Mouse (Mus musculus) spleen, adult 2 months (tissue): ENCODE results near the gene Gm20388. TPM values are rescaled to one million over a fixed set of nuclear protein-coding genes. Genes with fewer than 3 reads are reported as not detected.

Source experiments
- DNase-seq, 2 experiments: peaks; one replicate each; pipeline versions ENCODE4 v3.0.0 to v3.0.0-alpha.2; 2012 to 2021; ENCODE audit warnings: low spot score in 2 of 2, low read depth in 1 of 2
- H3K27ac ChIP-seq: fragments of 200-500 bp; 2 replicates; pipeline ENCODE4 v1.5.1; 2012; ENCODE audit warnings: low read length, inconsistent platforms; ENCODE audit not compliant: insufficient read depth
- H3K27me3 ChIP-seq: fragments of 200-500 bp; 2 replicates; pipeline ENCODE4 v1.6.1; 2012; ENCODE audit warnings: mild to moderate bottlenecking, moderate library complexity, low read length, inconsistent platforms; ENCODE audit not compliant: control insufficient read depth, insufficient read depth
- H3K36me3 ChIP-seq: fragments of 200-500 bp; 2 replicates; pipeline ENCODE4 v1.6.1; 2012; ENCODE audit warnings: mild to moderate bottlenecking, low read length, inconsistent platforms; ENCODE audit not compliant: control insufficient read depth, insufficient read depth
- H3K4me1 ChIP-seq: fragments of 200-500 bp; 2 replicates; pipeline ENCODE4 v1.6.1; 2011; ENCODE audit warnings: inconsistent platforms; ENCODE audit not compliant: control insufficient read depth, insufficient read depth, insufficient read length
- H3K4me3 ChIP-seq: fragments of 200-500 bp; 2 replicates; pipeline ENCODE4 v1.5.1; 2011; ENCODE audit warnings: mild to moderate bottlenecking, inconsistent platforms; ENCODE audit not compliant: insufficient read depth, insufficient read length; ENCODE audit errors: extremely low read depth
- CTCF ChIP-seq: fragments of 200-500 bp; IDR thresholded peaks from 2 replicates; pipeline ENCODE4 v1.5.1; 2011; ENCODE audit warnings: mild to moderate bottlenecking, inconsistent platforms; ENCODE audit not compliant: insufficient read depth, insufficient read length, insufficient replicate concordance; ENCODE audit errors: extremely low read depth
- POLR2A ChIP-seq: fragments of 200-500 bp; IDR thresholded peaks from 2 replicates; pipeline ENCODE4 v1.6.1; 2011; ENCODE audit warnings: low read depth, low read length, inconsistent platforms
- WGBS: fragments of 180-500 bp; shearing (Covaris S2); methylation state at CpG from one replicate; pipeline ENCODE4 v1.1.7; 2018; 5-methylcytosine and 5-hydroxymethylcytosine counted together
- polyA plus RNA-seq: library from polyadenylated mRNA; depleted of rRNA; stranded (reverse); fragments of >200 nt; gene quantifications from 2 replicates; pipeline ENCODE4 v1.2.3, GENCODE M21; 2012

The Gm20388 gene
- polyA plus RNA-seq, 1 experiment, result 26.1 TPM

DNA sequence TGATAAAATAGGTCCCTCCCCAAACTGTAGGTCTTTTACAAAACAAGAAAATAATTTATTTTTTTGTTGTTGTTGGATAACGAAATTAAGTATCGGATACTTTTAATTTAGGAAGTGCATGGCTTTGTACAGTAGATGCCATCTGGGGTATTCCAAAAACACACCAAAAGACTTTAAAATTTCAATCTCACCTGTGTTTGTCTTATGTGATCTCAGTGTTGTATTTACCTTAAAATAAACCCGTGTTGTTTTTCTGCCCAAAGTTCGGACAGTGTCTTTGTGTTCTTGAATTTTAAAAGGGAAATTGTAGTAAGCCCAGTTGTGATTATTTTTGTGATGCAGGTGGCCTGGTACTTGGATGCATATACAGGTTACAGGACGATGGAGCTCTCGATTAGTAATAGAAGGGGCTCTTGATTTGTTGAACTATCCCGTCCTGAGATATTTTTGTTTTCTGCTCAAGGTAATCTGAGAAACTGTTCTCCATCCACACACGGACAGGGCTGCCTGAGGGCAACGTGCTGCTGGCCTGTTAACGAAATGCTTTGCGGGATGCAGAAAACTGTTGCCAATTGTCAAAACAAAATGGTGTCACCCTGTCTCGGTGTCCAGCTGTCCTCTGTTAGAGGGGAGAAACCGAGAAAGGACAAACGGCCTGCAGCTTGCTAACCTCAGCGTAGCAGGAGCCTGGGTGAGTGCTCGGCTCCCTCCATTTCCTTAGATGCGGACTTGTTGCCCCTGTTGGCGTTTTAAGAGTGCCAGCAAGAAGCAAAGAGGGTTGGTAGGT lies 1208.2 kb downstream of the Gm20388 start:
- peaks cover 42% of the 10 kb centered on the region for H3K27me3 ChIP-seq
- peaks cover 11% of the 10 kb centered on the region; the same call in 1 of the 2 replicates for H3K4me1 ChIP-seq
- H3K27ac ChIP-seq, result no peak overlapping the region
- H3K4me3 ChIP-seq, result no peak overlapping the region
- TF ChIP-seq POLR2A (no peak), CTCF (no peak)
- DNase-seq, result no peak
- WGBS, result 19% methylated on average over 18 of the region's 18 CpGs
- H3K36me3 ChIP-seq, result no peaks in the 10 kb centered on the region

DNA sequence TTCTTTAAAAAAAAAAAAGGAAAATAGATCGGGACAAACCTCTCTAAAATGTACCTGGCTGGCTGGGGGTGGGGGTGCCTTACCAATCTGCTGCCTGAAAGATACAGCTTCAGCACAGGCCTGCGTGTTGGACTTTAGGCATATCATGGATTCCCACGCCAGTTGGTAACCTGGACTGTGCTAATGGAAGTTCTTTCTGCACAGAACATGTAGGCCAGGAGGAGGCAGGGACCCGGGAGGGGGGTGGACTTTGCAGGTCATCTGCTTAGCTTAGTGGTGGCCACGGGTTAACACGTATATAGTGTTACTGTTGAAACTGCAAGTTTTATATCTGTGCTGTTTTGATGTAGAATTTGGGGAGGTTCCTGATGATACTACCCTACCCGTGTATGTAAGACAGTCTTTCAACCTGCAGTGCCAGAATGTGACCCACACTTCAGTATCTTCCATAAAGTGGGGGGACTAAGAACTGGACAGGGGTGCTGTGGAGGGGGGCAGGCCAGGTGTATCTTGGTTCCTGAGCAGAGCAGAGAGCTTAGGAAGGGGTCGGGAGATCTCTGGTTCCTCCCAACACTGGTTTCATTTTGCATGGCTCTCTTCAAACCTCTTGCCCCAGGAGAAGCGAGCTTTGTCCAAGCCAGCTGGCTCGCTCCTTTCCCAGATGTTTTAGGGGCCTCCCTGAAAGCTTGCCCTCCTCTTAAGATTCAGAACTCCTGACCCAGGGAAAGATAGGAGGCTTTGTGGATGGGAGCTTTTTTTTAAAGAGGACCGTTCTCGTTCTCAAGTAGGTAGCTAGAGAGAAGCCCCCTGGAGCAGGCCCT lies 1209.2 kb downstream of the Gm20388 start:
- no peak for TF ChIP-seq POLR2A
- no peak for TF ChIP-seq CTCF
- H3K4me3 ChIP-seq, result no peak overlapping the region
- H3K27me3 ChIP-seq, result peaks cover 39% of the 10 kb centered on the region
- H3K36me3 ChIP-seq, result no peaks in the 10 kb centered on the region
- DNase-seq, result no peak
- 50% methylated on average over 12 of the region's 12 CpGs for WGBS
- H3K4me1 ChIP-seq, result peaks cover 11% of the 10 kb centered on the region; the same call in 1 of the 2 replicates
- no peak overlapping the region for H3K27ac ChIP-seq

DNA sequence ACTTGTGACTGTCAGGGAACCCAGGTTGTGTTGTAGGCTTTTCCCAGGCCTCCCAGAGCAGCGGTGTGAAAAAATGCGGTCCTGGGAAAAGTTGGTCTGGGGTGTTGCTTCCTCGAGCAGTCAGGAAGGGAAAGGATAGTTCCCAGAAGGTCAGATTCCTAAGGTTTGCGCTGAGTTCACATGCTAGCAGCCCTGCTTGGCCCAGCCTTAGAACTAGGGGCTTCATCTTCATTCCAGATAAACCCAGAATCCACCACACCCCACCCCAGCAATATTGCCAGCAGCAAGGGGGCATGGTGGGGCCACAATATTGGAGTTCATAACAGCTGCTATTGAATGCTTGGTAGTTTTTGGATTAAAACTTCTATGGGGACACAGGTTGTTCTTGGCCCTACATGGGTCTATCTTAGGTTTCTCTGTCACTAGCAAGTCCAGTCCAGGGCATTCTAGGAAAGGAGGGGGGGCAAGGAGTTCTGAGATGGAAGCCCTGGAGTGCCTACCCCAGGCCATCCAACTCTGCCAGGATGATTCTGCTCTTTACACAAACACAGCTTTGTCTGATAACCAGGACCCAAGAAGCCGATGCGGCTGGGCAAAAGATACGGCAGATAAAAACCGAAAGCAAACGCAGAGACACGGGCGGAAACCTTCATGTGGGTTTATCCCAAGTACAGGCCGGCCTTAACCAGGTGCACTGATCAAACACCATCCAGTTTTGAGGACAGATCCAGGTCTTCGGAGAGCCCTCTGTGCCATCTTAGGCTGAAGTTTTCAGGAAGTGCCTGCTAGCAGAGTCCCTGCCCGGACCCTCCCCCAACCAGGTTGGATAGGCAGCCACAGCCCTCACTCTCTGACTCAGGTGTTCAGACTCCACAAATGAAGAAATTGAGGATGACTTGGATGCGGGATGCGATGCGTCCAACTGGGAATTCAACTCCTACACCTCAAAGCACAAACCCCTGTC lies 1210.1 kb downstream of the Gm20388 start:
- peaks cover 11% of the 10 kb centered on the region; the same call in 1 of the 2 replicates for H3K4me1 ChIP-seq
- no peak overlapping the region for H3K27ac ChIP-seq
- DNase-seq, result no peak
- TF ChIP-seq POLR2A (no peak), CTCF (no peak)
- H3K27me3 ChIP-seq, result peaks cover 37% of the 10 kb centered on the region
- peak overlapping the region; percentile 17; the same call in 1 of the 2 replicates for H3K4me3 ChIP-seq
- H3K36me3 ChIP-seq, result no peaks in the 10 kb centered on the region
- WGBS, result 31% methylated on average over 17 of the region's 17 CpGs

DNA sequence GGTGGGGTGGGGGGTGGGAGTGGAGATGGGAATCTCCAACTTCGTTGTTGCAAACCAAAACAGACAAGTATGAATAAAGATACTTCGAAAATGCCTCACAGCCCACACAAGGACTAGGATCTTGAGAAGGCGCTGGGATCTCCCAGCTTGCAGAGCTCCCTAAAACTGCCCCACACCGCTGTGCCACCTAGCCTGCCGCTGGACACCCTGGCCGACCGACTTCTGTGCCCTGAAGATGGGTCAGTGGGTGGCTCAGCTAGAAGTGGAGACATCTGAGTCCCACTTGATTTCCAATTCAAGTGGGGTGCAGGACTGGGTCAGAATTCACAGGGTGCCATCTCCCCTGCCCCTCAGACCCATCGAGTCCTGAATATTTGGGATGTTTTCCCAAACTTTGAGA lies 1211.1 kb downstream of the Gm20388 start:
- no peak for DNase-seq
- Histone ChIP-seq H3K4me3 (no peak overlapping the region), H3K4me1 (peaks cover 5% of the 10 kb centered on the region; the same call in 1 of the 2 replicates), H3K36me3 (no peaks in the 10 kb centered on the region), H3K27ac (no peak overlapping the region), H3K27me3 (peaks cover 35% of the 10 kb centered on the region)
- no peak for TF ChIP-seq CTCF
- no peak for TF ChIP-seq POLR2A
- WGBS, result 62% methylated on average over 8 of the region's 8 CpGs

DNA sequence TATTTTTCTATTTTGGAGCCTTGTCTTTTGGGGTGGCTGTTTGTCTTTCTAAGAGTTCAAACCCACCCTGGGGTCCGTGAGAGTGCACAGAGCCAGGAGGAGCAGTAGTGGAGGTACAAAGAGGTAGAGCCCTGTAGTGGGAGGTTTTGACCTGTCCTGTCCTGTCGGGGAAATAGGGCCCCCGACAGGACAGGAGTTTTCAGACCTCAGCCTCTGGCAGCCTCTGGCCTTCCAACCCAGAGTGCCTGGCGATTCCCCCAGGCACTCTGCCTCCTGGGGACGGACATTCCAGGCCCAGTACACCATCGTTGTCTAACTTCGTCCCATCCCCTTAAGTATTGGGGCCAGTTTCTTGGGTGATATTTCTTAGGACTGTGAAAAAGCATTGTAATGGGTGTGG lies 1211.7 kb downstream of the Gm20388 start:
- H3K27ac ChIP-seq, result no peak overlapping the region
- H3K27me3 ChIP-seq, result peaks cover 31% of the 10 kb centered on the region
- H3K4me1 ChIP-seq, result peaks cover 1% of the 10 kb centered on the region; the same call in 1 of the 2 replicates
- WGBS, result 70% methylated on average over 7 of the region's 7 CpGs
- DNase-seq, result no peak
- H3K4me3 ChIP-seq, result no peak overlapping the region
- H3K36me3 ChIP-seq, result no peaks in the 10 kb centered on the region
- TF ChIP-seq POLR2A (no peak), CTCF (no peak)

DNA sequence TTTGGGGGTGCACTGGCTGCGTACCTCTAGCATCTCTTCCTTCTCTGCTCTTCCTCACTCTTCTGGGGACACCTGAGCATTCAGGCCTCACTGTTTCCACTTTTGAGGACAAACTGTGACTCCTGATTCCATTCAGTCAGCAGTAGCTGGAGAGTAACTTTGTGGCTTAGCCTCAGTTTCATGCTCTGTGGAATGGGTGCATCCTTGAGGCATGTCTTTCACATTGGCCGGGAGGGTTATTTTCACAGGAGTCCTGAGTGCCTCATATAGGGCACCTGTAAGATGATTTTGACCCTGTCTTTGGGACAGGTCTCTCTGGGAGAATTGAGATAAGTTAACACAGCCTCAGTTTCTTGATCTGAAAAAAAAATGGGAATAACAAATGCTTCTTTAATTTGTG lies 1212.5 kb downstream of the Gm20388 start:
- no peak for DNase-seq
- no peaks in the 10 kb centered on the region for H3K4me1 ChIP-seq
- no peaks in the 10 kb centered on the region for H3K36me3 ChIP-seq
- no peak overlapping the region for H3K4me3 ChIP-seq
- H3K27ac ChIP-seq, result no peak overlapping the region
- peaks cover 26% of the 10 kb centered on the region for H3K27me3 ChIP-seq
- TF ChIP-seq POLR2A (no peak), CTCF (no peak)
- 94% methylated on average over 2 of the region's 2 CpGs for WGBS
